Mouse (Mus musculus): Measurements from ENCODE around the gene Ubxn11. TPM values are rescaled to one million over a fixed set of nuclear protein-coding genes. Genes with fewer than 3 reads are reported as not detected.

Gene Ubxn11
- total and polyA plus RNA-seq, 3 experiments, result 1.6 to 6.9 (median 2.1) TPM

GRCm38 (mm10) chr4:134149389-134149788 is 47.0 kb downstream of the Ubxn11 start:
- Histone ChIP-seq H3K9ac (ENCODE audit: low read depth, low read length) (no peak overlapping the region), H3K79me2 (replicated peaks; ENCODE audit: control insufficient read depth, insufficient read depth, low read length) (no peaks in the 10 kb centered on the region; the same call in 1 of the 2 replicates), H3K4me1 (ENCODE audit: control insufficient read depth, insufficient read depth, low read length) (peaks cover 2% of the 10 kb centered on the region; the same call in 1 of the 2 replicates), H3K4me3 (no peak overlapping the region), H3K36me3 (ENCODE audit: control insufficient read depth, insufficient read depth, low read length) (peaks cover 28% of the 10 kb centered on the region), H3K27ac (no peak overlapping the region), H3K27me3 (ENCODE audit: control insufficient read depth, insufficient read depth, low read length) (no peaks in the 10 kb centered on the region)
- TF ChIP-seq POLR2A (IDR thresholded peaks at IDR 0.05; ENCODE audit: insufficient read depth, low read depth, low read length) (no peak), CTCF (IDR thresholded peaks at IDR 0.05) (no peak), EP300 (IDR thresholded peaks at IDR 0.05; ENCODE audit: insufficient read depth, low read depth, low read length) (no peak)
- intact Hi-C loops (cut with DNase I), result no loop called here
- WGBS, result 92% methylated on average over 4 of the region's 4 CpGs
- no peak for DNase-seq

GRCm38 (mm10) chr4:134152112-134152511 is 49.7 kb downstream of the Ubxn11 start:
- Histone ChIP-seq H3K36me3 (ENCODE audit: control insufficient read depth, insufficient read depth, low read length) (peaks cover 21% of the 10 kb centered on the region), H3K27ac (no peak overlapping the region), H3K27me3 (ENCODE audit: control insufficient read depth, insufficient read depth, low read length) (no peaks in the 10 kb centered on the region), H3K9ac (ENCODE audit: low read depth, low read length) (no peak overlapping the region), H3K4me3 (no peak overlapping the region), H3K4me1 (ENCODE audit: control insufficient read depth, insufficient read depth, low read length) (peaks cover 2% of the 10 kb centered on the region; the same call in 1 of the 2 replicates), H3K79me2 (replicated peaks; ENCODE audit: control insufficient read depth, insufficient read depth, low read length) (no peaks in the 10 kb centered on the region; the same call in 1 of the 2 replicates)
- intact Hi-C loops (cut with DNase I), result no loop called here
- no peak for DNase-seq
- TF ChIP-seq EP300 (IDR thresholded peaks at IDR 0.05; ENCODE audit: insufficient read depth, low read depth, low read length) (no peak), POLR2A (IDR thresholded peaks at IDR 0.05; ENCODE audit: insufficient read depth, low read depth, low read length) (no peak), CTCF (IDR thresholded peaks at IDR 0.05) (no peak)
- 85% methylated on average over 3 of the region's 3 CpGs for WGBS

- DNase-seq, result no peak
- no peaks in the 10 kb centered on the region for H3K27me3 ChIP-seq (ENCODE audit: control insufficient read depth, insufficient read depth, low read length)
- TF ChIP-seq POLR2A (IDR thresholded peaks at IDR 0.05; ENCODE audit: insufficient read depth, low read depth, low read length) (no peak), EP300 (IDR thresholded peaks at IDR 0.05; ENCODE audit: insufficient read depth, low read depth, low read length) (no peak), CTCF (IDR thresholded peaks at IDR 0.05) (no peak)
- peak overlapping the region; percentile 89 for H3K27ac ChIP-seq
- H3K9ac ChIP-seq (ENCODE audit: low read depth, low read length), result no peak overlapping the region
- intact Hi-C loops (cut with DNase I), result no loop called here
- peaks cover 2% of the 10 kb centered on the region; the same call in 1 of the 2 replicates for H3K4me1 ChIP-seq (ENCODE audit: control insufficient read depth, insufficient read depth, low read length)
- no peaks in the 10 kb centered on the region; the same call in 1 of the 2 replicates for H3K79me2 ChIP-seq (replicated peaks; ENCODE audit: control insufficient read depth, insufficient read depth, low read length)
- H3K36me3 ChIP-seq (ENCODE audit: control insufficient read depth, insufficient read depth, low read length), result peaks cover 21% of the 10 kb centered on the region
- H3K4me3 ChIP-seq, result peak overlapping the region; percentile 27; the same call in 1 of the 2 replicates
- 79% methylated on average over 3 of the region's 3 CpGs for WGBS
Observed at GRCm38 (mm10) chr4:134153656-134154055, 51.3 kb downstream of the Ubxn11 start.

- Histone ChIP-seq H3K9ac (ENCODE audit: low read depth, low read length) (peak overlapping the region; percentile 52), H3K27me3 (ENCODE audit: control insufficient read depth, insufficient read depth, low read length) (no peaks in the 10 kb centered on the region), H3K36me3 (ENCODE audit: control insufficient read depth, insufficient read depth, low read length) (peaks cover 19% of the 10 kb centered on the region), H3K27ac (peak overlapping the region; percentile 89), H3K4me3 (peak overlapping the region; percentile 27), H3K4me1 (ENCODE audit: control insufficient read depth, insufficient read depth, low read length) (peaks cover 2% of the 10 kb centered on the region), H3K79me2 (replicated peaks; ENCODE audit: control insufficient read depth, insufficient read depth, low read length) (no peaks in the 10 kb centered on the region)
- TF ChIP-seq EP300 (IDR thresholded peaks at IDR 0.05; ENCODE audit: insufficient read depth, low read depth, low read length) (0 out of 2 replicates have a peak, but pooled peaks have one; percentile 32), CTCF (IDR thresholded peaks at IDR 0.05) (no peak), POLR2A (IDR thresholded peaks at IDR 0.05; ENCODE audit: insufficient read depth, low read depth, low read length) (peak; percentile 55; the same call in 1 of the 2 replicates)
- WGBS, result 73% methylated on average over 3 of the region's 3 CpGs
- peak; percentile 44 to 52 for DNase-seq
- intact Hi-C loops (cut with DNase I), result no loop called here
Observed at GRCm38 (mm10) chr4:134154354-134154753, 52.0 kb downstream of the Ubxn11 start.

GRCm38 (mm10) chr4:134155531-134155930 is 53.2 kb downstream of the Ubxn11 start:
- 90% methylated on average over 6 of the region's 6 CpGs for WGBS
- Histone ChIP-seq H3K9ac (ENCODE audit: low read depth, low read length) (no peak overlapping the region), H3K4me1 (ENCODE audit: control insufficient read depth, insufficient read depth, low read length) (peaks cover 2% of the 10 kb centered on the region), H3K27ac (peak overlapping the region; percentile 84), H3K4me3 (no peak overlapping the region), H3K27me3 (ENCODE audit: control insufficient read depth, insufficient read depth, low read length) (no peaks in the 10 kb centered on the region), H3K79me2 (replicated peaks; ENCODE audit: control insufficient read depth, insufficient read depth, low read length) (no peaks in the 10 kb centered on the region), H3K36me3 (ENCODE audit: control insufficient read depth, insufficient read depth, low read length) (peaks cover 17% of the 10 kb centered on the region)
- no peak for DNase-seq
- intact Hi-C loops (cut with DNase I), result no loop called here
- TF ChIP-seq POLR2A (IDR thresholded peaks at IDR 0.05; ENCODE audit: insufficient read depth, low read depth, low read length) (no peak), CTCF (IDR thresholded peaks at IDR 0.05) (no peak), EP300 (IDR thresholded peaks at IDR 0.05; ENCODE audit: insufficient read depth, low read depth, low read length) (no peak)

- TF ChIP-seq EP300 (IDR thresholded peaks at IDR 0.05; ENCODE audit: insufficient read depth, low read depth, low read length) (no peak), POLR2A (IDR thresholded peaks at IDR 0.05; ENCODE audit: insufficient read depth, low read depth, low read length) (no peak), CTCF (IDR thresholded peaks at IDR 0.05) (no peak)
- intact Hi-C loops (cut with DNase I), result no loop called here
- Histone ChIP-seq H3K79me2 (replicated peaks; ENCODE audit: control insufficient read depth, insufficient read depth, low read length) (no peaks in the 10 kb centered on the region), H3K4me1 (ENCODE audit: control insufficient read depth, insufficient read depth, low read length) (peaks cover 2% of the 10 kb centered on the region), H3K4me3 (no peak overlapping the region), H3K27ac (peak overlapping the region; percentile 84), H3K36me3 (ENCODE audit: control insufficient read depth, insufficient read depth, low read length) (peaks cover 17% of the 10 kb centered on the region), H3K9ac (ENCODE audit: low read depth, low read length) (peak overlapping the region; percentile 39; the same call in 1 of the 2 replicates), H3K27me3 (ENCODE audit: control insufficient read depth, insufficient read depth, low read length) (no peaks in the 10 kb centered on the region)
- 73% methylated on average over 10 of the region's 10 CpGs for WGBS
- peak; percentile 26 to 33 for DNase-seq
Observed at GRCm38 (mm10) chr4:134155961-134156465, 53.6 kb downstream of the Ubxn11 start.
